Mouse (Mus musculus) cerebellum, adult 2 months (tissue): ENCODE data around the gene Rad51.

ENCODE experiments used
- CTCF ChIP-seq: fragments of 200-500 bp; IDR thresholded peaks from 2 replicates; pipeline ENCODE4 v1.5.1; 2011; ENCODE audit warnings: low read depth, mild to moderate bottlenecking, control low read depth, low read length, moderate library complexity, borderline replicate concordance; ENCODE audit not compliant: insufficient read depth
- POLR2A ChIP-seq: fragments of 200-500 bp; IDR thresholded peaks from 2 replicates; pipeline ENCODE4 v1.6.1; 2011; ENCODE audit warnings: low read length, control low read depth, borderline replicate concordance; ENCODE audit not compliant: insufficient read depth

- TF ChIP-seq CTCF (no peak), POLR2A (no peak)
Measured at GRCm38 (mm10) chr2:119147160-119147678, 34.6 kb downstream of the Rad51 start.
